Mouse (Mus musculus) forebrain, embryonic 15.5 days (tissue): Measurements from ENCODE around the gene Opcml. TPM values are rescaled to one million over a fixed set of nuclear protein-coding genes. Genes with fewer than 3 reads are reported as not detected.

Experiments used
- ATAC-seq: fragments of 200-750 bp; cut with Nextera tagmentation; replicated peaks from 2 replicates; pipeline ENCODE4 v1.8.0; 2017; ENCODE audit warnings: mild to moderate bottlenecking, moderate TSS enrichment, moderate library complexity
- H3K27ac ChIP-seq: fragments of 300-500 bp; sonication (generic); replicated peaks from 2 replicates; pipeline ENCODE4 v1.5.1; 2015; ENCODE audit warnings: mild to moderate bottlenecking, inconsistent platforms
- H3K27me3 ChIP-seq: fragments of 300-500 bp; sonication (generic); 2 replicates; pipeline ENCODE4 v1.6.1; 2015; ENCODE audit warnings: inconsistent platforms
- H3K36me3 ChIP-seq: fragments of 300-500 bp; sonication (generic); 2 replicates; pipeline ENCODE4 v1.6.1; 2015; ENCODE audit warnings: mild to moderate bottlenecking, inconsistent platforms
- H3K4me1 ChIP-seq: fragments of 300-500 bp; sonication (generic); 2 replicates; pipeline ENCODE4 v1.6.1; 2015; ENCODE audit warnings: inconsistent platforms
- H3K4me2 ChIP-seq: fragments of 300-500 bp; sonication (generic); replicated peaks from 2 replicates; pipeline ENCODE4 v1.6.1; 2015; ENCODE audit warnings: mild to moderate bottlenecking, inconsistent platforms
- H3K4me3 ChIP-seq: fragments of 300-500 bp; sonication (generic); 2 replicates; pipeline ENCODE4 v1.5.1; 2015; ENCODE audit warnings: mild to moderate bottlenecking, inconsistent platforms
- H3K9ac ChIP-seq: fragments of 300-500 bp; sonication (generic); replicated peaks from 2 replicates; pipeline ENCODE4 v1.6.1; 2015; ENCODE audit warnings: mild to moderate bottlenecking, inconsistent platforms
- H3K9me3 ChIP-seq: fragments of 300-500 bp; sonication (generic); 2 replicates; pipeline ENCODE4 v1.6.1; 2016; ENCODE audit warnings: inconsistent platforms
- WGBS: fragments of 180-500 bp; shearing (Covaris S2); methylation state at CpG from one replicate; pipeline ENCODE4 v1.1.7; 2015; ENCODE audit warnings: mixed read lengths; 5-methylcytosine and 5-hydroxymethylcytosine counted together
- polyA plus RNA-seq: library from polyadenylated mRNA; unstranded; fragments of >200 nt; fragmentation: Nextera tagmentation; extraction: Ambion mirVana; gene quantifications from 2 replicates; pipeline ENCODE4 v1.2.1, GENCODE M21; 2015

Opcml gene
- polyA plus RNA-seq, 1 experiment from 2014 or later, result 54.4 TPM

GRCm38 (mm10) chr9:28225824-28226569, 435.4 kb downstream of the Opcml start:
- Histone ChIP-seq H3K9me3 (no peaks in the 10 kb centered on the region), H3K36me3 (no peaks in the 10 kb centered on the region), H3K9ac (no peak overlapping the region), H3K4me1 (peaks cover 16% of the 10 kb centered on the region), H3K27me3 (no peaks in the 10 kb centered on the region), H3K27ac (0 out of 2 replicates have a peak overlapping the region, but pooled peaks have one; percentile 2), H3K4me3 (no peak overlapping the region), H3K4me2 (no peak overlapping the region)
- ATAC-seq, result peak; percentile 68
- WGBS, result 55% methylated on average over 8 of the region's 8 CpGs

GRCm38 (mm10) chr9:28226570-28226951, 436.0 kb downstream of the Opcml start:
- Histone ChIP-seq H3K27ac (0 out of 2 replicates have a peak overlapping the region, but pooled peaks have one; percentile 2), H3K9me3 (no peaks in the 10 kb centered on the region), H3K9ac (no peak overlapping the region), H3K4me1 (peaks cover 16% of the 10 kb centered on the region), H3K36me3 (no peaks in the 10 kb centered on the region), H3K27me3 (no peaks in the 10 kb centered on the region), H3K4me2 (no peak overlapping the region), H3K4me3 (no peak overlapping the region)
- 0 out of 2 replicates have a peak, but pooled peaks have one; percentile 53 for ATAC-seq
- WGBS, result 33% methylated on average over 5 of the region's 5 CpGs

- Histone ChIP-seq H3K4me1 (no peaks in the 10 kb centered on the region), H3K9me3 (no peaks in the 10 kb centered on the region), H3K4me3 (no peak overlapping the region), H3K27ac (no peak overlapping the region), H3K9ac (no peak overlapping the region), H3K4me2 (no peak overlapping the region), H3K36me3 (no peaks in the 10 kb centered on the region), H3K27me3 (no peaks in the 10 kb centered on the region)
- WGBS, result 70% methylated on average over 9 of the region's 9 CpGs
- no peak for ATAC-seq
These were observed 447.9 kb downstream of the Opcml start for GRCm38 (mm10) chr9:28238450-28238849.

GRCm38 (mm10) chr9:28247742-28248503, 457.3 kb downstream of the Opcml start:
- WGBS, result 61% methylated on average over 7 of the region's 7 CpGs
- Histone ChIP-seq H3K4me3 (no peak overlapping the region), H3K4me2 (no peak overlapping the region), H3K27me3 (no peaks in the 10 kb centered on the region), H3K27ac (no peak overlapping the region), H3K9ac (no peak overlapping the region), H3K4me1 (no peaks in the 10 kb centered on the region), H3K36me3 (no peaks in the 10 kb centered on the region), H3K9me3 (no peaks in the 10 kb centered on the region)
- peak; percentile 61 for ATAC-seq

GRCm38 (mm10) chr9:28251341-28251740, 460.8 kb downstream of the Opcml start:
- Histone ChIP-seq H3K4me3 (no peak overlapping the region), H3K9ac (no peak overlapping the region), H3K4me2 (no peak overlapping the region), H3K27me3 (no peaks in the 10 kb centered on the region), H3K9me3 (no peaks in the 10 kb centered on the region), H3K27ac (no peak overlapping the region), H3K4me1 (peaks cover 17% of the 10 kb centered on the region), H3K36me3 (no peaks in the 10 kb centered on the region)
- 88% methylated on average over 9 of the region's 9 CpGs for WGBS
- ATAC-seq, result no peak

GRCm38 (mm10) chr9:28255128-28255904, 464.7 kb downstream of the Opcml start:
- H3K36me3 ChIP-seq, result no peaks in the 10 kb centered on the region
- no peaks in the 10 kb centered on the region for H3K9me3 ChIP-seq
- no peak overlapping the region for H3K4me3 ChIP-seq
- H3K27me3 ChIP-seq, result no peaks in the 10 kb centered on the region
- peak overlapping the region; percentile 65 for H3K27ac ChIP-seq
- WGBS, result 14% methylated on average over 8 of the region's 8 CpGs
- peaks cover 21% of the 10 kb centered on the region for H3K4me1 ChIP-seq
- no peak overlapping the region for H3K4me2 ChIP-seq
- peak; percentile 78 for ATAC-seq
- no peak overlapping the region for H3K9ac ChIP-seq

- 41% methylated on average over 1 of the region's 1 CpGs for WGBS
- H3K9me3 ChIP-seq, result no peaks in the 10 kb centered on the region
- H3K27ac ChIP-seq, result no peak overlapping the region
- ATAC-seq, result peak; percentile 65
- no peak overlapping the region for H3K4me3 ChIP-seq
- H3K9ac ChIP-seq, result no peak overlapping the region
- peaks cover 21% of the 10 kb centered on the region for H3K4me1 ChIP-seq
- H3K36me3 ChIP-seq, result no peaks in the 10 kb centered on the region
- no peak overlapping the region for H3K4me2 ChIP-seq
- H3K27me3 ChIP-seq, result no peaks in the 10 kb centered on the region
These were observed 465.3 kb downstream of the Opcml start for GRCm38 (mm10) chr9:28255905-28256268.

- no peaks in the 10 kb centered on the region for H3K9me3 ChIP-seq
- no peak overlapping the region for H3K9ac ChIP-seq
- H3K4me3 ChIP-seq, result no peak overlapping the region
- H3K27ac ChIP-seq, result no peak overlapping the region
- no peaks in the 10 kb centered on the region for H3K27me3 ChIP-seq
- 23% methylated on average over 7 of the region's 7 CpGs for WGBS
- H3K36me3 ChIP-seq, result no peaks in the 10 kb centered on the region
- H3K4me1 ChIP-seq, result peaks cover 5% of the 10 kb centered on the region
- H3K4me2 ChIP-seq, result no peak overlapping the region
- peak; percentile 85 for ATAC-seq
These were observed 470.6 kb downstream of the Opcml start for GRCm38 (mm10) chr9:28261078-28261753.

GRCm38 (mm10) chr9:28262021-28262420, 471.4 kb downstream of the Opcml start:
- no peak overlapping the region for H3K9ac ChIP-seq
- 50% methylated on average over 1 of the region's 1 CpGs for WGBS
- no peaks in the 10 kb centered on the region for H3K36me3 ChIP-seq
- H3K4me2 ChIP-seq, result no peak overlapping the region
- no peaks in the 10 kb centered on the region for H3K27me3 ChIP-seq
- no peaks in the 10 kb centered on the region for H3K4me1 ChIP-seq
- H3K4me3 ChIP-seq, result no peak overlapping the region
- no peak overlapping the region for H3K27ac ChIP-seq
- H3K9me3 ChIP-seq, result no peaks in the 10 kb centered on the region
- no peak for ATAC-seq

- WGBS, result 76% methylated on average over 2 of the region's 2 CpGs
- Histone ChIP-seq H3K9ac (no peak overlapping the region), H3K4me2 (no peak overlapping the region), H3K27me3 (no peaks in the 10 kb centered on the region), H3K4me3 (no peak overlapping the region), H3K9me3 (no peaks in the 10 kb centered on the region), H3K36me3 (no peaks in the 10 kb centered on the region), H3K27ac (no peak overlapping the region), H3K4me1 (no peaks in the 10 kb centered on the region)
- no peak for ATAC-seq
These were observed 472.3 kb downstream of the Opcml start for GRCm38 (mm10) chr9:28262896-28263295.

- H3K9me3 ChIP-seq, result no peaks in the 10 kb centered on the region
- H3K36me3 ChIP-seq, result no peaks in the 10 kb centered on the region
- H3K4me3 ChIP-seq, result no peak overlapping the region
- no peak overlapping the region for H3K4me2 ChIP-seq
- H3K27ac ChIP-seq, result no peak overlapping the region
- H3K27me3 ChIP-seq, result no peaks in the 10 kb centered on the region
- ATAC-seq, result no peak
- no peaks in the 10 kb centered on the region for H3K4me1 ChIP-seq
- WGBS, result 48% methylated on average over 6 of the region's 6 CpGs
- H3K9ac ChIP-seq, result no peak overlapping the region
These were observed 474.2 kb downstream of the Opcml start for GRCm38 (mm10) chr9:28264761-28265160.
